Comparison of ENCODE assay signal across 8 mouse cellular contexts in the genomic region with DNA sequence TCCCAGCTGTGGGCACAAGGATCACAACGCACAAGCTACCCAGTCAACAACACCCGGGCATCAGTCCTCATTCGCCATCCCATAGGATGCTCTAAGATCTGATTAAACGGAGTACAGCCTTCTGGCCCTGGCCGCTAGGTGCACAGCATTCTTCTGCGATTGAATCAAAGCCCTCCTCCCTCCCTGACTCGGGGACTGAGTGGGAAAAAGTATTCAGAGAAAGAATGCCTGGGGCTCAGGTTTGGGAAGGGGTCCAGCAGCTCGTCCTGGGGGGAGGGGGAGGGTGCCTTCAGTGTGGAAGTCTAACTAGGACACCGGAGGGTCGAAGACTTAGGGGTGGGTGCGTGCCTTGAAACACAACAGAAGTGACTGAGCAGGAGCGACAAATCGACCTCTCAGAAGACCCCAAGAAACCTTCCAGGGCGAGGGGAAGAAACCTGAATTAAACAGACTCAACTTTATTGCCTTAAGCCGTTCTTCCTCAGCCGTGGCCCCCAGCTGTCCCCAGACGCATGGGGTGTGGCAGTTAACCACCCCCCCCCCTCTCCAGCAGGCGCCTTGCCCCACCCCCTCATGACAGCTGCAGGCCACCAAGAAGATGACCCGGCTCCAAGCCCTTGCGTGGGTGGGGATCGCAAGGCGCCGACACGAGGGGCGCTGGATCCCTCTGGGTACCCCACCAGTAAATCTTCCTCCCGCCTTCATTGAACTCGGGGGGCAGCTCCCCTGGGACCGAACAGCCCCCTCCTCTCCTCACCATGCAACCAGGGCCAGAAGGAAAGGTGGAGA. TPM values are rescaled to one million over a fixed set of nuclear protein-coding genes. Genes with fewer than 3 reads are reported as not detected.
A peak's percentile ranks its signal among the peaks of the same experiment; 100 is the strongest.
DNase-seq lines count a peak whose midpoint lies in the region; ATAC-seq and TF ChIP-seq lines count a peak whose summit lies in the region.

No protein-coding gene starts in this region.

- no peaks in the 10 kb centered on the region for H3K36me3 ChIP-seq in heart, embryonic 13.5 days
- H3K36me3 ChIP-seq in liver, embryonic 12.5 days: no peaks in the 10 kb centered on the region

- H3K4me1 ChIP-seq in cortical plate, adult 2 months (ENCODE audit: control insufficient read depth, insufficient read depth, low read length): peaks cover 3% of the 10 kb centered on the region; the same call in 1 of the 2 replicates
- peaks cover 19% of the 10 kb centered on the region for H3K4me1 ChIP-seq in heart, embryonic 13.5 days
- peaks cover 15% of the 10 kb centered on the region for H3K4me1 ChIP-seq in liver, embryonic 12.5 days

- peak overlapping the region; percentile 98 for H3K4me2 ChIP-seq in heart, embryonic 13.5 days
- peak overlapping the region; percentile 95 for H3K4me2 ChIP-seq in liver, embryonic 12.5 days

- TF ChIP-seq CTCF in cortical plate, adult 2 months (IDR thresholded peaks at IDR 0.05; ENCODE audit: extremely low read depth, insufficient read depth, low read length): no peak

- DNase-seq in kidney, postnatal 10 days: peak; percentile 55
- DNase-seq in kidney, postnatal 36 days: no peak
- DNase-seq in skeletal muscle tissue, adult 2 months (ENCODE audit: low read depth, low spot score): peak; percentile 46
- DNase-seq in spleen, adult 12 weeks (ENCODE audit: low spot score): no peak
- DNase-seq in layer of hippocampus, adult 8-10 months (ENCODE audit: low spot score in 2 of 2): no peak

- H3K4me3 ChIP-seq in cortical plate, adult 2 months (ENCODE audit: insufficient read depth, low read length): peak overlapping the region; percentile 33; the same call in 1 of the 2 replicates
- H3K4me3 ChIP-seq in heart, embryonic 13.5 days: peak overlapping the region; percentile 61
- peak overlapping the region; percentile 60 for H3K4me3 ChIP-seq in liver, embryonic 12.5 days

- peaks cover 39% of the 10 kb centered on the region for H3K27me3 ChIP-seq in heart, embryonic 13.5 days (replicated peaks)
- peaks cover 72% of the 10 kb centered on the region for H3K27me3 ChIP-seq in liver, embryonic 12.5 days (replicated peaks)

- H3K9ac ChIP-seq in heart, embryonic 13.5 days: peak overlapping the region; percentile 81
- peak overlapping the region; percentile 63 for H3K9ac ChIP-seq in liver, embryonic 12.5 days

- peak; percentile 31; the same call in 1 of the 2 replicates for ATAC-seq in heart, embryonic 13.5 days (ENCODE audit: extremely low read depth, insufficient number of reproducible peaks, low FRiP score, low TSS enrichment)
- 0 out of 2 replicates have a peak, but pooled peaks have one; percentile 10 for ATAC-seq in liver, embryonic 12.5 days

- no peak overlapping the region for H3K27ac ChIP-seq in cortical plate, adult 2 months (ENCODE audit: insufficient read depth, low read length)
- no peak overlapping the region for H3K27ac ChIP-seq in heart, embryonic 13.5 days (replicated peaks)
- H3K27ac ChIP-seq in liver, embryonic 12.5 days: no peak overlapping the region

- H3K9me3 ChIP-seq in heart, embryonic 13.5 days: no peaks in the 10 kb centered on the region
- H3K9me3 ChIP-seq in liver, embryonic 12.5 days (replicated peaks): no peaks in the 10 kb centered on the region

- 3% methylated on average over 28 of the region's 28 CpGs for WGBS in heart, embryonic 13.5 days
- WGBS in liver, embryonic 12.5 days (ENCODE audit: insufficient replicate concordance): 4% methylated on average over 28 of the region's 28 CpGs

- no peak for TF ChIP-seq POLR2A in cortical plate, adult 2 months (IDR thresholded peaks at IDR 0.05; ENCODE audit: extremely low read depth, insufficient read depth, low read length)

RNA-seq across cellular contexts. Expression of a gene that starts 0.5 kb away (rescaled TPM):
- polyA plus RNA-seq in cortical plate, adult 2 months (2012; rRNA removed): 0.98 and 1.1 TPM in 2 replicates
- 1.1 and 1.6 TPM in 2 replicates for polyA plus RNA-seq in heart, embryonic 13.5 days (2015; fragmentation: Nextera tagmentation; extraction: Ambion mirVana)
- 0.13 and 0.24 TPM in 2 replicates for polyA plus RNA-seq in liver, embryonic 12.5 days (2016; fragmentation: Nextera tagmentation; extraction: Ambion mirVana)
- total RNA-seq in layer of hippocampus, adult 8-10 months (2022): 1 to 10 TPM in 3 of 4 experiments, under 1 TPM in 1; 0.63 to 2.2 (median 1.1) TPM

RNA-seq across cellular contexts. Expression of a gene that starts 25.7 kb away (rescaled TPM):
- 14.4 and 15.0 TPM in 2 replicates for polyA plus RNA-seq in cortical plate, adult 2 months (2012; rRNA removed)
- 1.8 and 2.3 TPM in 2 replicates for polyA plus RNA-seq in heart, embryonic 13.5 days (2015; fragmentation: Nextera tagmentation; extraction: Ambion mirVana)
- 0.72 and 0.92 TPM in 2 replicates for polyA plus RNA-seq in liver, embryonic 12.5 days (2016; fragmentation: Nextera tagmentation; extraction: Ambion mirVana)
- 10 to 100 TPM; 10.1 to 12.6 (median 11.4) TPM for total RNA-seq in layer of hippocampus, adult 8-10 months (2022)

RNA-seq across cellular contexts. Expression of a gene that starts 48.3 kb away (rescaled TPM):
- 64.5 and 65.4 TPM in 2 replicates for polyA plus RNA-seq in cortical plate, adult 2 months (2012; rRNA removed)
- 279 and 297 TPM in 2 replicates for polyA plus RNA-seq in heart, embryonic 13.5 days (2015; fragmentation: Nextera tagmentation; extraction: Ambion mirVana)
- 292 and 306 TPM in 2 replicates for polyA plus RNA-seq in liver, embryonic 12.5 days (2016; fragmentation: Nextera tagmentation; extraction: Ambion mirVana)
- total RNA-seq in layer of hippocampus, adult 8-10 months (2022): 100 to 1,000 TPM; 114 to 129 (median 116) TPM

RNA-seq across cellular contexts. Expression of a gene that starts 48.6 kb away (rescaled TPM):
- polyA plus RNA-seq in cortical plate, adult 2 months (2012; rRNA removed): 29.6 and 31.5 TPM in 2 replicates
- polyA plus RNA-seq in heart, embryonic 13.5 days (2015; fragmentation: Nextera tagmentation; extraction: Ambion mirVana): 36.6 and 45.0 TPM in 2 replicates
- 31.1 and 38.9 TPM in 2 replicates for polyA plus RNA-seq in liver, embryonic 12.5 days (2016; fragmentation: Nextera tagmentation; extraction: Ambion mirVana)
- total RNA-seq in layer of hippocampus, adult 8-10 months (2022): 10 to 100 TPM; 30.7 to 32.4 (median 31.6) TPM

Comparison
In these comparisons a context has a peak if more than half of its experiments do, and no peak if none do; other contexts are left out.
1. DNase-seq: peak in kidney, postnatal 10 days (single experiment) and skeletal muscle tissue, adult 2 months (single experiment); none in kidney, postnatal 36 days (0 of 2), spleen, adult 12 weeks (single experiment) and layer of hippocampus, adult 8-10 months (0 of 2).
2. Peak in every context shown above with its lines, with median percentiles within 50 percentile points of each other: H3K4me3 ChIP-seq.